Mouse (Mus musculus) intestine, postnatal 0 days (tissue): ENCODE measurements around the gene Alox5. TPM values are rescaled to one million over a fixed set of nuclear protein-coding genes. Genes with fewer than 3 reads are reported as not detected.

ENCODE experiments used
- ATAC-seq: fragments of 200-750 bp; cut with Nextera tagmentation; 2 replicates; pipeline ENCODE4 v1.8.0; 2017; ENCODE audit warnings: mild to moderate bottlenecking, moderate TSS enrichment, moderate library complexity
- H3K27ac ChIP-seq: fragments of 300-500 bp; sonication (generic); 2 replicates; pipeline ENCODE4 v1.5.1; 2014; ENCODE audit warnings: mild to moderate bottlenecking, low read depth, low read length, moderate library complexity
- H3K27me3 ChIP-seq: fragments of 300-500 bp; sonication (generic); replicated peaks from 2 replicates; pipeline ENCODE4 v1.6.1; 2014; ENCODE audit warnings: low read length, mixed read lengths; ENCODE audit not compliant: control insufficient read depth, insufficient read depth
- H3K36me3 ChIP-seq: fragments of 300-500 bp; sonication (generic); 2 replicates; pipeline ENCODE4 v1.6.1; 2014; ENCODE audit warnings: mild to moderate bottlenecking, moderate library complexity; ENCODE audit not compliant: control insufficient read depth, insufficient read depth
- H3K4me1 ChIP-seq: fragments of 300-500 bp; sonication (generic); replicated peaks from 2 replicates; pipeline ENCODE4 v1.6.1; 2014; ENCODE audit warnings: antibody characterized with exemption, low read length, mixed read lengths; ENCODE audit not compliant: control insufficient read depth, insufficient read depth
- H3K4me2 ChIP-seq: fragments of 300-500 bp; sonication (generic); replicated peaks from 2 replicates; pipeline ENCODE4 v1.6.1; 2014; ENCODE audit warnings: low read depth, mild to moderate bottlenecking, moderate library complexity
- H3K4me3 ChIP-seq: fragments of 300-500 bp; sonication (generic); 2 replicates; pipeline ENCODE4 v1.5.1; 2014; ENCODE audit warnings: low read depth, low read length
- H3K9ac ChIP-seq: fragments of 300-500 bp; sonication (generic); 2 replicates; pipeline ENCODE4 v1.6.1; 2014; ENCODE audit warnings: mild to moderate bottlenecking, low read depth, low read length
- H3K9me3 ChIP-seq: fragments of 300-500 bp; sonication (generic); 2 replicates; pipeline ENCODE4 v1.6.1; 2016; ENCODE audit warnings: mixed run types; ENCODE audit not compliant: control insufficient read depth
- CTCF ChIP-seq: sonication (generic); IDR thresholded peaks from 2 replicates; pipeline ENCODE4 v1.5.1; 2016; ENCODE audit warnings: low read depth, mild to moderate bottlenecking, control low read depth, antibody characterized with exemption, moderate library complexity
- WGBS: fragments of 180-500 bp; shearing (Covaris S2); extraction: QIAGEN DNeasy Blood & Tissue Kit; methylation state at CpG from one replicate; pipeline ENCODE4 v1.1.7; 2014; 5-methylcytosine and 5-hydroxymethylcytosine counted together
- polyA plus RNA-seq: library from polyadenylated mRNA; unstranded; fragments of >200 nt; fragmentation: Nextera tagmentation; extraction: Ambion mirVana; gene quantifications from 2 replicates; pipeline ENCODE4 v1.2.1, GENCODE M21; 2015

The Alox5 gene
- polyA plus RNA-seq, 1 experiment from 2014 or later = 0.48 TPM

DNA sequence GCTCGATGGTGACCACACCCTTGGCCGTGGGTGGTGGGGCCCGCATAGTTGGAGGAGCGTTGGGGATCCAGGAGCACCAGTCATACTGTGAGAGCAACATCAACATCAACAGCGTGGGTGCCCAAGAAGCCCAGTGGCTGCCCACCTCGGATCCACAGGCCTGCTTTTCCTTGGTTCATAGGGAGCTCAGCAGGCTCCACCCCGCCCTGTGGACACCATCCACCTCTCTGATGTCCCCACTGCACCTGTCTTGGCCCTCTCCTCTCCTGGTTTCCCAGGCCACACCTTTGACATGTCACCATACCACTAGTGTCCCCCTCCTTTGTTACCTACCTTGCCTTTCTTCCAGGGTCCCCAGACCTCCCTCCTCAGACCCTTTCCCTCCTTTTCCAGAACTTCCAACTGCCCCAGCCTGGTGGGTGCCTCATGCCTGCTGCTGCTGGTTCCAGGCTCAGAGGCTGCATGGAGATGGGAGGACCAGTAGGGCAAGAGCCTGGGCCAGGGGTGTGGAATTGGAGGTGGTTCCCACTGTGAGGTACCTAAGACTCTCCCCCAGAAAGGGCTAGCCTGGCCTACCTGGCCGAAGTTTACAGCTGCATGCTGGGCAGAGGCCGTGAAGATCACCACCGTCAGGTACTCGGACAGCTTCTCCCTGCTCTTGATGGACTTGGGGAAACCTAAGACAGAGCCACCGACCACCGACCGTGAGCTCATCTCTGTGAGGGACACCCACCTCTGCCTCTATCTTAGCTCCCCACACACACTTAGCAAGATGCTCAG lies 48.2 kb downstream of the Alox5 start:
- Histone ChIP-seq H3K4me3 (no peak overlapping the region), H3K27me3 (no peaks in the 10 kb centered on the region), H3K9me3 (no peaks in the 10 kb centered on the region), H3K27ac (no peak overlapping the region), H3K9ac (no peak overlapping the region), H3K36me3 (peaks cover 15% of the 10 kb centered on the region; the same call in 1 of the 2 replicates), H3K4me2 (no peak overlapping the region), H3K4me1 (no peaks in the 10 kb centered on the region)
- no peak for TF ChIP-seq CTCF
- no peak for ATAC-seq
- WGBS = 91% methylated on average over 14 of the region's 14 CpGs

DNA sequence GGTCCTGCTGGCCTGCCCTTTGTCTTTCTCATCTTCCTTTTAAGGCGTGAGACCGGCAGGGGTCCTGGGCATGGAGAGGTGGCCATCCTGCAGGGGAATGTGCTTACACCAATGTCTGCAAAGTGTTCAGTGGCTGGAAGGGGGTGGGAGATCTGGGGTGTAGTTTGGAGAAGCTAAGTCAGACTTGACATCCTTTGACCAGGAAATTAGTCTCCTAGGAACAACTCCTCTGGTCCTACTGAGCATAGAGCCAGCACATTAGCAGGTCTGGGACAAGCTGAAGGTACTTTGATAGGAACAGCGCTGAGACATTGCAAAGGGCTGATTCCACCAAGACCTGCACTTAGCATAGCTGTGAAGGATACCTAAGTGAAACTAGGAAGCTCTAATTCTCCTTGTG lies 49.3 kb downstream of the Alox5 start:
- WGBS = 89% methylated on average over 3 of the region's 3 CpGs
- H3K4me1 ChIP-seq = no peaks in the 10 kb centered on the region
- no peak for TF ChIP-seq CTCF
- no peak overlapping the region for H3K4me3 ChIP-seq
- H3K9ac ChIP-seq = no peak overlapping the region
- ATAC-seq = no peak
- H3K27ac ChIP-seq = no peak overlapping the region
- H3K9me3 ChIP-seq = no peaks in the 10 kb centered on the region
- no peak overlapping the region for H3K4me2 ChIP-seq
- H3K36me3 ChIP-seq = peaks cover 25% of the 10 kb centered on the region; the same call in 1 of the 2 replicates
- no peaks in the 10 kb centered on the region for H3K27me3 ChIP-seq

DNA sequence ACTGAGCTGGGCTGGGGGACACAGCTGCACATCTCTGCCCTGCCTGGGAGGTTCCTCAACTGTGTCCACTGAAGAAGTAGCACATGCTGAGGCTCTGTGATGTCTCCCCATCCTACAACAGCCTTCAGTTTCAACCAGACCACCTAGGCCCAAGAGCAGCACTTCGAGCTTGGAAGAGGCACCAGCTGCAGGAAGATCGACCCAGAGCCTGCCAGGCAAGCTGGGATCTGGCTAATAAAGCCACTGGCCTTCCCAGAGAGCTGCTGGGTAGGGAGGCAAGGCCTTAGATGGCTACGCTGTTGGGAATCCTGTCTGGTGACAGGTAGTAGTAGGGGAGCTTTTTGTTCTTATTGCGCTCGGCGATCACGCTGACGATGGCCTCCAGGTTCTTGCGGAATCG lies 50.5 kb downstream of the Alox5 start:
- H3K27ac ChIP-seq = no peak overlapping the region
- H3K9me3 ChIP-seq = no peaks in the 10 kb centered on the region
- no peaks in the 10 kb centered on the region for H3K4me1 ChIP-seq
- no peak for TF ChIP-seq CTCF
- WGBS = 96% methylated on average over 10 of the region's 10 CpGs
- H3K27me3 ChIP-seq = no peaks in the 10 kb centered on the region
- H3K4me3 ChIP-seq = no peak overlapping the region
- H3K9ac ChIP-seq = no peak overlapping the region
- no peak overlapping the region for H3K4me2 ChIP-seq
- ATAC-seq = no peak
- H3K36me3 ChIP-seq = peaks cover 30% of the 10 kb centered on the region; the same call in 1 of the 2 replicates

DNA sequence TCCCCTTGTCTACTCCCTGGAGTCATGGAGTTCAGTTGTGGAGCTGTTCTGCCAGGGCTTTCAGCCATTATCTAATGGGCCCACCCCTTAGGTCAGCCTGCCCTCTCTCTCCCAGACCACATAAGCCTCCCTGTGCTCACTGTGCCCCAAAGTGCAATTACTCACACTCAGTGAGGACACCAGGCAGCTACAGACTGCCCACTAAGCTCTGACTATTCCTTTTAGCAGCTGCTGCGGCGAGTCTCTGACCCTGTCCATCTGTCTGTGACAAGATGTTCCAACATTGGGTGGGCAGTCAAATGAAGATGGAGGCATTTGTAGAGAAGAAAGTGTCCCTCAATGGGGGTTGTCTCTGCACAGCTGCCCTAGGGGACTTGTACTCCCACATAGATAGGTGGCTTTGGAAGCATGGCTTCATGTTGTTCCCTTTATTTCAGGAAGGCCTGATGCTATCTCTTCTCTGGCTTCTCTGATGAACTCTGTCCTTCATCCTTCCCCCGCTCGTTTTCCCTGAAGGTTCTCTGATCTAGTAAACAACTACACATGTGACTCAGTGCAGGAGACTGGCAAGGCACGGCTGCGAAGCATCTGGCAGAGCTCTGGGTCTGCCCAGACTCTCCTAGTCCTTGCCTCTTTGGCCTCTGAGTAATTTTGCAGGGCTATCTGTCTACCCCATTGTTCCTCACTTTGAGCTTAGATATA lies 52.9 kb downstream of the Alox5 start:
- no peak for ATAC-seq
- no peak overlapping the region for H3K4me3 ChIP-seq
- no peak overlapping the region for H3K4me2 ChIP-seq
- WGBS = 76% methylated on average over 6 of the region's 6 CpGs
- H3K9me3 ChIP-seq = no peaks in the 10 kb centered on the region
- H3K4me1 ChIP-seq = no peaks in the 10 kb centered on the region
- no peak overlapping the region for H3K27ac ChIP-seq
- H3K27me3 ChIP-seq = no peaks in the 10 kb centered on the region
- TF ChIP-seq CTCF = no peak
- peaks cover 39% of the 10 kb centered on the region; the same call in 1 of the 2 replicates for H3K36me3 ChIP-seq
- no peak overlapping the region for H3K9ac ChIP-seq

DNA sequence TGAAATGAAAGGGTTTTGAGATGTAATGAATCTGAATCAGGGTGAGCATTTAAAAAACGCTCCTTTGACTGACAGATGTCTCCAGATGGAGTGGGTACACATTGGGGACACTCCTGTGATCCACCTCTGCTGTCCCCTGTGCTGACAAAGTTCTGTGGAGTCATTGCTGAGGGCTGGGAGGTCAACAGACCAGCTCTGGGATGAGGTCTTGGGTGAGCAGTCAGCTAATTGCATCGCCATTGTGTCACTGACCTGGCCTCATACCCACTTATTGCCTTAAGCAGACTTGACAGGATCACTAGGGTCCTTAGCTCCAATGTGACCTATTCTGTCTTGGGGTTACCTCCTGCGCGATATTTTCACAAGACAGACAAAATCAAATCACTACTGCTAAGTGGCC lies 53.8 kb downstream of the Alox5 start:
- H3K9ac ChIP-seq = no peak overlapping the region
- H3K4me1 ChIP-seq = no peaks in the 10 kb centered on the region
- no peaks in the 10 kb centered on the region for H3K27me3 ChIP-seq
- no peak for TF ChIP-seq CTCF
- no peaks in the 10 kb centered on the region for H3K9me3 ChIP-seq
- WGBS = 91% methylated on average over 4 of the region's 4 CpGs
- no peak for ATAC-seq
- H3K4me3 ChIP-seq = no peak overlapping the region
- H3K4me2 ChIP-seq = no peak overlapping the region
- H3K36me3 ChIP-seq = peaks cover 42% of the 10 kb centered on the region; the same call in 1 of the 2 replicates
- no peak overlapping the region for H3K27ac ChIP-seq

DNA sequence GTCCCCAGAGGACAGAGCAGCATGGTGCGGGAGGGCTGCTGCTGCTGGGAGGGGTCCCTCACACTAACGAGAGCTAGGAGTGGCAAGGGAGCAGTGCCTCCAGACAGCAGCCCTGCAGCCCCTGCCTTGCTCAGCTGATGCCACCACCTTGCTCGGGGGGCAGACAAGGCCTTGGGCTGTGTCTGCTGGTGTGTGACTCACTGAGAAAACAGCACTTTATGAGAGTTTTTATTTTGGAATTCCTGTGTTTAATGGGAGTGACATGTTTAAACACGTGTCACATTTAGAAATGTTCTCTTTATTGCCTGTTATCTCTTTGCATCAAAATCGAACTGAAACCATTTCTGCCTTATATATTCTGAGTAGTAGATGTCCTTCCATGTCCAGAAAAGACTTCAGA lies 54.3 kb downstream of the Alox5 start:
- no peaks in the 10 kb centered on the region for H3K9me3 ChIP-seq
- H3K4me3 ChIP-seq = no peak overlapping the region
- H3K4me2 ChIP-seq = no peak overlapping the region
- TF ChIP-seq CTCF = no peak
- no peak overlapping the region for H3K27ac ChIP-seq
- H3K4me1 ChIP-seq = no peaks in the 10 kb centered on the region
- H3K9ac ChIP-seq = no peak overlapping the region
- peaks cover 48% of the 10 kb centered on the region for H3K36me3 ChIP-seq
- no peaks in the 10 kb centered on the region for H3K27me3 ChIP-seq
- 69% methylated on average over 5 of the region's 5 CpGs for WGBS
- no peak for ATAC-seq
